Mouse (Mus musculus) ES-Bruce4 (cell line): Measurements from ENCODE around the gene Pifo.
"Not testable (repeated sequence)": the region's sequence is repeated elsewhere in the genome, so short reads cannot be mapped to it uniquely, and the experiment has no call there.

Experiments used
- CTCF ChIP-seq: IDR thresholded peaks from one replicate; pipeline ENCODE4 v1.8.1; 2011; ENCODE audit warnings: low read depth, low read length
- POLR2A ChIP-seq: IDR thresholded peaks from one replicate; pipeline ENCODE4 v1.8.1; 2011; ENCODE audit warnings: low read length; ENCODE audit not compliant: insufficient read depth

GRCm38 (mm10) chr3:105989611-105990010 lies 24.8 kb downstream of the Pifo start:
- TF ChIP-seq POLR2A, CTCF: not testable (repeated sequence)
